Mouse (Mus musculus): ENCODE data around the gene Nup62. TPM values are rescaled to one million over a fixed set of nuclear protein-coding genes. Genes with fewer than 3 reads are reported as not detected.
A peak's percentile ranks its signal among the peaks of the same experiment; 100 is the strongest.
"Not testable (repeated sequence)": the region's sequence is repeated elsewhere in the genome, so short reads cannot be mapped to it uniquely, and the experiment has no call there.

The Nup62 gene
- polyA plus RNA-seq, 1 experiment from 2014 or later, result 73.5 TPM

DNA sequence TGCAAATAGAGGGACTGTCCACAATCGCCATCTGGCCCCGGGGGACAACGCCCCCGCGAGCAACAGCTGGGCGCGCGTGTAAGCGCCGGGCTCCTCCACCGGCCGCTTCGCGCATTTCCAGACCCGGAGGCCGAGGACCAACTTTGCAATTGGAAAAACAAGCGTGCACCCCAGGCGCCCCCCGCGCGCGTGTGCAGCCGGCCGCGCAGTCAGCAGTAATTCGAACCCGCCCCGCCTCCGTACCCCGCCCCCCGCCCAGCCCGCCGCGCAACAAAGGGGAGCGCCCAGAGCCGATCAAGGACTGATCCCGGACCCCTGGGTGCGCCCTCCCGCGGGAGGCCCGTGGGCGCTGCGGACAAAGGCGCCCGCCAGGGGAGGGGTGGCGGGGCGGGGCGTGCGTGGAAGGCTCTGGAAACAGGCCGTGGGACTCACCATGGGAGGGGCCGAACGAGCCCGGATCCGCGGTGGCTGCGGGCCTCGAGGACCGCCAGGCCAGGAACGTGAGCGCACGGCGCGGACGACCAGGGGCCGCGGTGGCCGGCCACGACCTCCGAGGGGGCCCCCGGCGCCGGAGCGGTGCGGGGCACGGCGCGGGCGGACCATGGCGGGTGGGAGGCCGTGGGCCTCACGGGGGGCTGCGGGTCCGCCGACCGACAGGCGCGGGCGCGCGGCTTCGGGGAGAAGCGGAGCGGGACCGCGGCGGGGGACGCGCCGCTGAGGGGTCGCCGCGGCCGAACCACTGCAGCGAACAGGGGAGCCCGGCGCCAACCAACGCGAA lies 53.2 kb downstream of the Nup62 start:
- peak; percentile 28 for ATAC-seq
- peaks cover 29% of the 10 kb centered on the region for H3K36me3 ChIP-seq (ENCODE audit: poor library complexity, severe bottlenecking)
- H3K27ac ChIP-seq, result peak overlapping the region; percentile 100
- H3K4me2 ChIP-seq, result peak overlapping the region; percentile 94
- H3K9ac ChIP-seq, result peak overlapping the region; percentile 100
- WGBS, result under 1% methylated on average over 92 of the region's 108 CpGs
- peak overlapping the region; percentile 95 for H3K4me3 ChIP-seq
- no peaks in the 10 kb centered on the region for H3K9me3 ChIP-seq (replicated peaks)
- H3K27me3 ChIP-seq, result no peaks in the 10 kb centered on the region
- peaks cover 56% of the 10 kb centered on the region for H3K4me1 ChIP-seq

DNA sequence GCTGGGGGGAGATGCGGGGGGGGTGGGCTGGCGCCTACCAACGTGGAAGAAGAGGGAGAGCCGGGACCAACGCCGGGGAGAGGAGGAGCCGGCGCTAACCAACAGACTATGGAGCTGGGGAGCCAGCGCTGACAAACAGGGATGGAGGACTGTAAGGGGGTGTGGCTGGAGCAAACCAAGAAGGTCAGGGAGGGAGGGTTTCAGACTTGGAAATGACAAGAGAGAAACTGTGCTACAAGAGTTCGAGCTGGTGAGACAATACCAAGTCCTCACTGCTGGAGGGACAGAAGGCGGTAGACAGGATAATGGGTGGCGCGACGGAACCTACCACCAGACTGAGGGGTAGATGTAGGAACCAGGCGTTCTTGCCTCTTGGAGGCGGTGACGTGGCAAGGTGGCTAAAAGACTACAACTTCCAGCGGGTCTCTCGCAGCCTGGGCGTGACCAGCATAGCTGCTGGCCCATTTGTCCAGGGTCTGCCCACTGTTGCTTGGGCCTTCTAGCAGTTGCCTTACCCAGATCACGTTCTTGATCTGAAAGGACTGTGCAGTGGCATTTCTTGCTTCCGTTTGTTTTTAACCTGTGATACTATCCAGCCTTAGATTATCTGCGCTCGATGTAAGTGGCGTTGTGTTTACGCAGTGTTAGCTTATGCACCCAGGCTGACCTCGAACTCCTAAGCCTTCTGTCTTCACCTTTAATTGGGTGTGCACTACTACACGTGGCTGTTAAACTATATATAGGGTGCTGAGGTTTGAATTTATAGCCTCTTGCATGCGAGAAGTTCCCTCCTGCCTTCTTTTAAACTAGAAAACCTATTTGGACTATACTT lies 54.0 kb downstream of the Nup62 start, which contains the start of gene Ptov1:
Gene Ptov1 (minus strand): TSS at position 92 of the 832 bp plus-strand sequence.
- peak within 1 kb of the TSS; percentile 95 for H3K4me3 ChIP-seq
- 9% methylated on average over 29 of the region's 29 CpGs for WGBS
- no peaks in the 10 kb centered on the region for H3K9me3 ChIP-seq (replicated peaks)
- peak within 1 kb of the TSS; percentile 100 for H3K9ac ChIP-seq
- H3K27ac ChIP-seq, result peak within 1 kb of the TSS; percentile 100
- peaks cover 50% of the 10 kb centered on the region for H3K4me1 ChIP-seq
- H3K27me3 ChIP-seq, result no peaks in the 10 kb centered on the region
- H3K36me3 ChIP-seq (ENCODE audit: poor library complexity, severe bottlenecking), result peaks cover 21% of the 10 kb centered on the region
- H3K4me2 ChIP-seq, result peak within 1 kb of the TSS; percentile 94
- ATAC-seq, result peak; percentile 96

DNA sequence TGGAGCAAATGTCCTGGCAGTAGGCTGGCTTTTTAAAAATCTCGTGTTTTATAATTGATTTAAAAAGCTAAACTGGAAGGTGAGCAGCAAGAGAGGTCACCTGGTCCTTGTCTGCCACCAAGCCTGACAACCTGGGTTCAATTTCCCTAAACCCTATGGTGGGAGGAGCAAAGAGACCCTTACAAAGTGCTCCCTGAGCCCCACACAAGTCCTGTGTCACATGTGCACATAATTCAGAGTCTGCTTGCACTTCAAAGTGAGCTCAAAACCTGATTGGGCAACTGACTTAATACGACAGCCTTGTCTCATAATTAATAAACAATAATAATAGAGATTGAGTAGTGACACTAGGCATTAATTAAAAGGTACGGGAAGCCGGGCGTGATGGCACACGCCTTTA lies 54.7 kb downstream of the Nup62 start:
- 80% methylated on average over 6 of the region's 6 CpGs for WGBS
- ATAC-seq, result no peak
- peak overlapping the region; percentile 95 for H3K4me3 ChIP-seq

DNA sequence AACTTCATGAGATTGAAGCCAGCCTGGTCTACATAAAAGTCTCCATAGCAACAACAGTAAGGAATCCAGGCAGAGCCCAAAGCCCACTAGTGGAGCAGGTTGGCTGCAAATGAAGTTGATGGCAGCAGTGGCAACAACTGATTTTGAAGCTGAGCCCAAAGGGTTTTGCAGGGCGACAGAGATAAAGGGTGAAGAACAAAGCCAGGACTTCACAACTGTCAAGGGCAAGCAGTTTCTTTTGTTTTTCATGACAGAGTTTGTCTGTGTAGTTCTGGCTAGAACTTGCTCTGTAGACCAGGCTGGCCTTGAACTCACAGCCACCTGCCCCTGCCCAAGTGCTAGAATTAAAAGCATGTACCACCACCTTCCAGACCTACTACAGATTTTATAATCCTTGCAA lies 55.3 kb downstream of the Nup62 start:
- no peak overlapping the region for H3K4me3 ChIP-seq
- no peak overlapping the region for H3K4me2 ChIP-seq
- peaks cover 37% of the 10 kb centered on the region for H3K4me1 ChIP-seq
- no peak overlapping the region; the same call in 1 of the 2 replicates for H3K27ac ChIP-seq
- no peak for ATAC-seq
- H3K9ac ChIP-seq, result no peak overlapping the region
- H3K36me3 ChIP-seq (ENCODE audit: poor library complexity, severe bottlenecking), result peaks cover 16% of the 10 kb centered on the region
- H3K27me3 ChIP-seq, result no peaks in the 10 kb centered on the region
- H3K9me3 ChIP-seq (replicated peaks), result no peaks in the 10 kb centered on the region
- 40% methylated on average over 1 of the region's 1 CpGs for WGBS

More for the DNA sequence above, 54.7 kb downstream of the Nup62 start:
- H3K27ac ChIP-seq, result peak overlapping the region; percentile 100
- peaks cover 16% of the 10 kb centered on the region for H3K36me3 ChIP-seq (ENCODE audit: poor library complexity, severe bottlenecking)
- H3K27me3 ChIP-seq, result no peaks in the 10 kb centered on the region
- no peaks in the 10 kb centered on the region for H3K9me3 ChIP-seq (replicated peaks)
- peak overlapping the region; percentile 94 for H3K4me2 ChIP-seq
- peaks cover 43% of the 10 kb centered on the region for H3K4me1 ChIP-seq
- peak overlapping the region; percentile 100; the same call in 1 of the 2 replicates for H3K9ac ChIP-seq

DNA sequence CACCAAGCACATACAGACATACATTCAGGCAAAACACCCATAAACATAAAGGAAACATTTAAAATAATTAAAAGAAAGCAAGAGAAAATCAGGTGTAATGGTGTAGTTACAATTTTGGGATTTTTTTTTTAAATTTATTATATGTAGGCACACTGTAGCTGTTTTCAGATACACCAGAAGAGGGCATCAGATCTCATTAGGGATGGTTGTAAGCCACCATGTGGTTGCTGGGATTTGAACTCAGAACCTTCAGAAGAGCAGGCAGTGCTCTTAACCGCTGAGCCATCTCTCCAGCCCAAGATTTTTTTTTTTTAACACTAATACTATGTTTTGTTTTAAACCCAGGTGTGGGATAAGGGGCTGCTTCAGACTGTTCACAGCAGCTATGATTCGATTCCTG lies 55.9 kb downstream of the Nup62 start:
- H3K4me3 ChIP-seq; H3K9ac ChIP-seq; H3K27ac ChIP-seq; H3K27me3 ChIP-seq; H3K9me3 ChIP-seq (replicated peaks); H3K4me2 ChIP-seq; ATAC-seq: not testable (repeated sequence)
- WGBS, result 97% methylated on average over 2 of the region's 2 CpGs
- Histone ChIP-seq H3K36me3 (ENCODE audit: poor library complexity, severe bottlenecking) (peaks cover 16% of the 10 kb centered on the region), H3K4me1 (peaks cover 31% of the 10 kb centered on the region)

DNA sequence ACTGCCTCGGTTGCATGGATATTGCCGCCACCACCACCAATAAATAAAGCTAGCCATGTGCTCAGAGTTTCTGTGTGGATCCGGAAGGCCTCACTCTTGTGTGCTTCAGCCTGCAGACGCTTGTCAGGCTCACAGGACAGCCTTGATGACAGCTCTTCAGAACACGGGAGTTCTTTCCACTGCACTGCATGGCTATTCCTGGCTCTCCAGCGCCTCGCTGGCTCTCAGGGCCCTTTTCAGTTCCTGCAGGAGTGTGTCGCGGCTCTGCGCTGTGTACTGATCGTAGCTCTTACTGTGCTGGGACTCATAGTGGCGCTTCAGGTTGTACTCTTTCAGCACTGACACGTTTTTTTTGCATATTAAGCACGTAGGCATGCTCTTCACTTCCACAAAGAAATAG lies 61.9 kb downstream of the Nup62 start:
- 89% methylated on average over 14 of the region's 14 CpGs for WGBS
- ATAC-seq, result no peak
- Histone ChIP-seq H3K9ac (no peak overlapping the region), H3K27ac (no peak overlapping the region), H3K4me3 (no peak overlapping the region), H3K4me1 (no peaks in the 10 kb centered on the region), H3K36me3 (ENCODE audit: poor library complexity, severe bottlenecking) (peaks cover 74% of the 10 kb centered on the region), H3K27me3 (no peaks in the 10 kb centered on the region), H3K9me3 (replicated peaks) (no peaks in the 10 kb centered on the region), H3K4me2 (no peak overlapping the region)

MicroRNAs encoded within 50 kb of the gene (microRNA counts, 519-probe panel; counts per million panel counts)
- microRNA mmu-miR-707, result 177 counts per million, percentile 53 among the panel's probes with 10 or more counts

Small RNAs within 50 kb of the gene (microRNA-seq; reads per million reads assigned to microRNA genes)
- gene Mir707, result not detected

Other genes starting within 250 kb of the Nup62 start
- 0.53 and 0.57 TPM in 2 replicates for gene Napsa, start 243.7 kb upstream of the Nup62 start, polyA plus RNA-seq (2015; fragmentation: Nextera tagmentation; extraction: Ambion mirVana)
- 2.1 and 2.4 TPM in 2 replicates for gene Kcnc3, start 225.4 kb upstream of the Nup62 start, polyA plus RNA-seq (2015; fragmentation: Nextera tagmentation; extraction: Ambion mirVana)
- gene Myh14, start 145.2 kb upstream of the Nup62 start, polyA plus RNA-seq (2015; fragmentation: Nextera tagmentation; extraction: Ambion mirVana), result 0.49 and 0.84 TPM in 2 replicates
- gene Izumo2, start 107.3 kb upstream of the Nup62 start, polyA plus RNA-seq (2015; fragmentation: Nextera tagmentation; extraction: Ambion mirVana), result not detected in 2 replicates
- 38.7 and 39.0 TPM in 2 replicates for gene Vrk3, start 67.7 kb upstream of the Nup62 start, polyA plus RNA-seq (2015; fragmentation: Nextera tagmentation; extraction: Ambion mirVana)
- gene Zfp473, start 65.0 kb upstream of the Nup62 start, polyA plus RNA-seq (2015; fragmentation: Nextera tagmentation; extraction: Ambion mirVana), result 1.4 and 1.6 TPM in 2 replicates
- gene Il4i1, start 299 bp downstream of the Nup62 start, polyA plus RNA-seq (2015; fragmentation: Nextera tagmentation; extraction: Ambion mirVana), result 1.2 and 1.9 TPM in 2 replicates
- gene Atf5, start 570 bp downstream of the Nup62 start, polyA plus RNA-seq (2015; fragmentation: Nextera tagmentation; extraction: Ambion mirVana), result 5.4 and 5.7 TPM in 2 replicates
- gene Akt1s1, start 32.9 kb downstream of the Nup62 start, polyA plus RNA-seq (2015; fragmentation: Nextera tagmentation; extraction: Ambion mirVana), result 93.1 and 95.4 TPM in 2 replicates
- gene Tbc1d17, start 33.0 kb downstream of the Nup62 start, polyA plus RNA-seq (2015; fragmentation: Nextera tagmentation; extraction: Ambion mirVana), result 81.5 and 95.5 TPM in 2 replicates
- gene Pnkp, start 41.1 kb downstream of the Nup62 start, polyA plus RNA-seq (2015; fragmentation: Nextera tagmentation; extraction: Ambion mirVana), result 34.9 and 38.1 TPM in 2 replicates
- gene Ptov1, start 53.7 kb downstream of the Nup62 start, polyA plus RNA-seq (2015; fragmentation: Nextera tagmentation; extraction: Ambion mirVana), result 558 and 574 TPM in 2 replicates
- gene Med25, start 76.6 kb downstream of the Nup62 start, polyA plus RNA-seq (2015; fragmentation: Nextera tagmentation; extraction: Ambion mirVana), result 145 and 165 TPM in 2 replicates
- gene Fuz, start 80.0 kb downstream of the Nup62 start, polyA plus RNA-seq (2015; fragmentation: Nextera tagmentation; extraction: Ambion mirVana), result 24.7 and 27.7 TPM in 2 replicates
- gene Ap2a1, start 113.4 kb downstream of the Nup62 start, polyA plus RNA-seq (2015; fragmentation: Nextera tagmentation; extraction: Ambion mirVana), result 81.7 and 87.2 TPM in 2 replicates
- 0.20 TPM in 1 of 2 replicates, not detected in the other for gene Tsks, start 127.1 kb downstream of the Nup62 start, polyA plus RNA-seq (2015; fragmentation: Nextera tagmentation; extraction: Ambion mirVana)
- gene Cpt1c, start 158.8 kb downstream of the Nup62 start, polyA plus RNA-seq (2015; fragmentation: Nextera tagmentation; extraction: Ambion mirVana), result 40.2 and 43.1 TPM in 2 replicates
- 815 and 859 TPM in 2 replicates for gene Prmt1, start 170.5 kb downstream of the Nup62 start, polyA plus RNA-seq (2015; fragmentation: Nextera tagmentation; extraction: Ambion mirVana)
- gene Irf3, start 181.6 kb downstream of the Nup62 start, polyA plus RNA-seq (2015; fragmentation: Nextera tagmentation; extraction: Ambion mirVana), result 67.9 and 72.7 TPM in 2 replicates
- gene Bcl2l12, start 182.6 kb downstream of the Nup62 start, polyA plus RNA-seq (2015; fragmentation: Nextera tagmentation; extraction: Ambion mirVana), result 40.5 and 45.6 TPM in 2 replicates
- 35.8 and 38.9 TPM in 2 replicates for gene Scaf1, start 200.3 kb downstream of the Nup62 start, polyA plus RNA-seq (2015; fragmentation: Nextera tagmentation; extraction: Ambion mirVana)
- gene Rras, start 201.9 kb downstream of the Nup62 start, polyA plus RNA-seq (2015; fragmentation: Nextera tagmentation; extraction: Ambion mirVana), result 9.4 and 10.2 TPM in 2 replicates
- gene Prr12, start 236.8 kb downstream of the Nup62 start, polyA plus RNA-seq (2015; fragmentation: Nextera tagmentation; extraction: Ambion mirVana), result 14.9 and 17.2 TPM in 2 replicates
- gene Nosip, start 246.3 kb downstream of the Nup62 start, polyA plus RNA-seq (2015; fragmentation: Nextera tagmentation; extraction: Ambion mirVana), result 52.7 and 58.5 TPM in 2 replicates
- gene Prrg2, start 246.6 kb downstream of the Nup62 start, polyA plus RNA-seq (2015; fragmentation: Nextera tagmentation; extraction: Ambion mirVana), result 14.7 and 14.8 TPM in 2 replicates

All from forebrain, embryonic 13.5 days (tissue).